Mouse (Mus musculus): ENCODE results near the gene Dnmt3a.

Dnmt3a gene

GRCm38 (mm10) chr12:3805852-3806251, at the start of gene Dnmt3a:
Gene Dnmt3a, plus strand, starts transcription at chr12:3806007.
- no peak for DNase-seq (ENCODE audit: low read depth, low spot score)

- no peak for DNase-seq (ENCODE audit: low read depth, low spot score)
These were observed 49.6 kb upstream of the Dnmt3a start for GRCm38 (mm10) chr12:3756216-3756615.

- DNase-seq (ENCODE audit: low read depth, low spot score), result no peak
These were observed 47.7 kb upstream of the Dnmt3a start for GRCm38 (mm10) chr12:3758127-3758526.

- peak; percentile 83 for DNase-seq (ENCODE audit: low read depth, low spot score)
These were observed 46.4 kb upstream of the Dnmt3a start for GRCm38 (mm10) chr12:3759419-3759818.

- DNase-seq (ENCODE audit: low read depth, low spot score), result no peak
These were observed 44.8 kb upstream of the Dnmt3a start for GRCm38 (mm10) chr12:3760876-3761590.

- no peak for DNase-seq (ENCODE audit: low read depth, low spot score)
These were observed 44.1 kb upstream of the Dnmt3a start for GRCm38 (mm10) chr12:3761591-3762295.

- DNase-seq (ENCODE audit: low read depth, low spot score), result no peak
These were observed 41.5 kb upstream of the Dnmt3a start for GRCm38 (mm10) chr12:3764191-3764804.

GRCm38 (mm10) chr12:3767360-3767759, 38.4 kb upstream of the Dnmt3a start:
- no peak for DNase-seq (ENCODE audit: low read depth, low spot score)

GRCm38 (mm10) chr12:3768391-3768790, 37.4 kb upstream of the Dnmt3a start:
- no peak for DNase-seq (ENCODE audit: low read depth, low spot score)

GRCm38 (mm10) chr12:3770546-3770945, 35.3 kb upstream of the Dnmt3a start:
- no peak for DNase-seq (ENCODE audit: low read depth, low spot score)

GRCm38 (mm10) chr12:3771080-3771479, 34.7 kb upstream of the Dnmt3a start:
- peak; percentile 84 for DNase-seq (ENCODE audit: low read depth, low spot score)

- DNase-seq (ENCODE audit: low read depth, low spot score), result no peak
These were observed 32.2 kb upstream of the Dnmt3a start for GRCm38 (mm10) chr12:3773643-3774042.

- DNase-seq (ENCODE audit: low read depth, low spot score), result no peak
These were observed 29.8 kb upstream of the Dnmt3a start for GRCm38 (mm10) chr12:3776015-3776414.

- DNase-seq (ENCODE audit: low read depth, low spot score), result no peak
These were observed 28.1 kb upstream of the Dnmt3a start for GRCm38 (mm10) chr12:3777682-3778081.

GRCm38 (mm10) chr12:3778286-3778685, 27.5 kb upstream of the Dnmt3a start:
- DNase-seq (ENCODE audit: low read depth, low spot score), result no peak

GRCm38 (mm10) chr12:3779639-3780038, 26.2 kb upstream of the Dnmt3a start:
- DNase-seq (ENCODE audit: low read depth, low spot score), result no peak

GRCm38 (mm10) chr12:3780405-3780891, 25.4 kb upstream of the Dnmt3a start:
- peak; percentile 76 for DNase-seq (ENCODE audit: low read depth, low spot score)

- DNase-seq (ENCODE audit: low read depth, low spot score), result no peak
These were observed 24.8 kb upstream of the Dnmt3a start for GRCm38 (mm10) chr12:3780931-3781471.

- DNase-seq (ENCODE audit: low read depth, low spot score), result peak; percentile 88
These were observed 24.3 kb upstream of the Dnmt3a start for GRCm38 (mm10) chr12:3781482-3781881.

- no peak for DNase-seq (ENCODE audit: low read depth, low spot score)
These were observed 22.5 kb upstream of the Dnmt3a start for GRCm38 (mm10) chr12:3783196-3783825.

GRCm38 (mm10) chr12:3784258-3784657, 21.5 kb upstream of the Dnmt3a start:
- DNase-seq (ENCODE audit: low read depth, low spot score), result no peak

- DNase-seq (ENCODE audit: low read depth, low spot score), result no peak
These were observed 21.1 kb upstream of the Dnmt3a start for GRCm38 (mm10) chr12:3784729-3785128.
